Mouse (Mus musculus) WW6 (cell line): ENCODE measurements around the gene Cdkn1b.
A peak's percentile ranks its signal among the peaks of the same experiment; 100 is the strongest.

ENCODE experiments used
- DNase-seq: peaks from one replicate; pipeline ENCODE4 v3.0.0-alpha.2; 2013; ENCODE audit warnings: low read depth, low spot score

Cdkn1b gene

DNA sequence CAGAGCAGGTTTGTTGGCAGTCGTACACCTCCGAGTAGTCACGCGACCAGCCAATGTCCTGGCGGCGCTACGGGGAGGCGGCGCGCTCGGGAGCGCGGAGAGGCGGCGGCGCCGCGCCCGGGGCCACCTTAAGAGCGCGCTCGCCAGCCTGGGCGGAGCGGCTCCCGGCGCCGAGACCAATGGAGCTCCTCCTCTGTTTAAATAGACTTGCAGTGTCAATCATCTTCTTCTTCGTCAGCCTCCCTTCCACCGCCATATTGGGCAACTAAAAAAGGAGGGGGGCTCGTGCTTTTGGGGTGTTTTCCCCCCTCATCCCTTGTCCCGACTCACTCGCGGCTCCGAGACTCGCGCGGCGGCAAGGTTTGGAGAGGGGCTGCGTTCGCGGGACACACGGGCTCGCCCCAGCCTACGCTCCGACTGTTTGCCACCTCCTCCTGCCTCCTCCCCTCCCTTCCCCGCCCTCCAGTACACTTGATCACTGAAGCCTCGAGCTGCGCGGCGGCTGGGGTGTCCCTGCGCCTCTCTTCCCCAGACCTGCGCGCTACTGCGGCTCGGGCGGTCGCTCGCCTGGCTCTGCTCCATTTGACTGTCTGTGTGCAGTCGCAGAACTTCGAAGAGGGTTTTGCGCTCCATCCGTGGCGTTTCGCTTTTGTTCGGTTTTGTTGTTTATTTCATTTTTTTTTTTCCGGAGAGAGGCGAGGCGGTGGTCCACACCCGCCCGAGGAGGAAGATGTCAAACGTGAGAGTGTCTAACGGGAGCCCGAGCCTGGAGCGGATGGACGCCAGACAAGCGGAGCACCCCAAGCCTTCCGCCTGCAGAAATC is at the start of gene Cdkn1b:
TSS of gene Cdkn1b (plus strand) at position 212 of the 824 bp plus-strand sequence.
- DNase-seq, result peak; percentile 84

DNA sequence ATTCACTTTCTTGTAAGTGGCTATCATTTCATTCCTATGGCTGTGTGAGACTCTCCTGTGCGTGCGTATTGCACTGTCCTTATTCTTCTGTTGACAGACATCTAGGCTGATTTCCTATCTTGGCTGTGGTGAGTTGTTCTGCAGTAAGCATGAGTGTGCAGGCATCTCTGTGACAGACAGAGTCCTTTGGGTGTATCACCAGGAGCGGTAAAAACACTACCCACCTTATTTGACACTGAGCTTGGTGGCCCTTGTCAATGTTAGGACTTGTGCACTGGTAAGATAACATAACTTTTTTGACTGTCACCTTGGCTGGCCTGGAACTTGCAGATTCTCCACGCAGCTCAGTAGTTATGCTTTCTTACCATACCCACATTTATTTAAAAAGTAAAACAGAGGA is 49.3 kb upstream of the Cdkn1b start:
- DNase-seq, result no peak

DNA sequence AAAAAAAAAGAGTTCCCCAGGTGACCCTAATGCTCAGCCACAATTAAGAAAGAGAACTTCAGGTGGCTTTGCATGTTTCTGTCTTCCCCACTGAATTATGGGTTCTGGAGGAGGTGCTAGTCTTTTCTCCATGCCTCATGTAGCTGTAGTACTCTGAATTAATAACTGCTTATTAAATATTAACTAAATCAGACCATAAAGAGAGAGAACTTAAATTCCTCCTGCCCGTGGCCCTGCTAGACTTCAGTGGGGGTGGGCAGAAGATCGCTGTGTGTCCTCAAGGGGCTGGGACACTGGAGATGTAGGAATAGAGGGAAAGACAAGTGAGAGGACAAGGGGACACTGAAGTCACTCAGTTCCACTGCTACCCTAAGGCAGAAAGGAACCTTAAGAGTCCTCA is 48.0 kb upstream of the Cdkn1b start:
- no peak for DNase-seq

DNA sequence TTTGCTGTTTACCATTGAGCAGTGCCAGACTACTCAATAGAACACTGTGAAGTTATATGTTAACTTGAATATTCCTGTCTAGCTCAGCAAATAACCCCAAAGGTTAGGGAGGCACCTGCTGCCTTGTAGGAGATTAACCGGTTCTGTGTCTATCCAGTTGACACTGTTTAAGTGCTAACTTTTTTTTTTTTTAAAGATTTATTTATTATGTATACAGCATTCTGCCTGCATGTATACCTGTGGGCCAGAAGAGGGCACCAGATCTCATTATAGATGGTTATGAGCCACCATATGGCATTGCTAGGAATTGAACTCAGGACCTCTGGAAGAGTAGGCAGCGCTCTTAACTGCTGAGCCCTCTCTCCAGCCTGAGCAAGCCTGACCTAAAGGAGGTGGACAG is 47.2 kb upstream of the Cdkn1b start:
- DNase-seq, result no peak

DNA sequence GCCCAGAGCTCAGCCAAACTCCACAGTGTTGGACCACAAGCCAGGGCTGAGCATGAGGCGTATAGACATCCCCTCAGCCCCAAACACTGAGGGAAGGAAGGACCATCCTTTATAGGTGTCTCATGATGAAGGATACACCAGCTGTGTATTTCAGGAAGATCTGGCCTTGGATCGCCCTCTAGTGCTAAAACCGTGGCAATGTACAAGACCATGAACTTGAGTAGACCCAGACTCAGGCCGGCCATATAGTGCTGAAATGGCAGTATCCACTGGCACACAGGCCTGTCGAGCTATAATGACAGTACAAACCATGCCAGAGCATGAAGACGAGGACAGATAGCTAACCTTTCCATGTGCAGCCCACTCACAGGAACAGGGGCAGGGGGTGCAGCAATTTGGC is 43.4 kb upstream of the Cdkn1b start:
- no peak for DNase-seq

DNA sequence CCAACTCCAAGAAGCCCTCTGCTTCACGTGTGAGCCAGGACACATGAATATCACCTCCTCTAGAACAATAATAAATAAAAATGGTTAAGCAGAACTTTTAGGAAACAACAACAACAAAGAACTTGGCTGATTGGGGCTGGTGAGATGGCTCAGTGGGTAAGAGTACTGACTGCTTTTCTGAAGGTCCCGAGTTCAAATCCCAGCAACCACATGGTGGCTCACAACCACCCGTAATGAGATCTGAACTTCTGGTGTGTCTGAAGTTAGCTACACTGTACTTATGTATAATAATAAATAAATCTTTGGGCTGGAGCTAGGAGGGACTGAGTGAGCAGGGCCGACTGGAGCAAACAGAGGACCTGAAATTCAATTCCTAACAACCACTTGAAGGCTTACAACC is 42.9 kb upstream of the Cdkn1b start:
- no peak for DNase-seq

DNA sequence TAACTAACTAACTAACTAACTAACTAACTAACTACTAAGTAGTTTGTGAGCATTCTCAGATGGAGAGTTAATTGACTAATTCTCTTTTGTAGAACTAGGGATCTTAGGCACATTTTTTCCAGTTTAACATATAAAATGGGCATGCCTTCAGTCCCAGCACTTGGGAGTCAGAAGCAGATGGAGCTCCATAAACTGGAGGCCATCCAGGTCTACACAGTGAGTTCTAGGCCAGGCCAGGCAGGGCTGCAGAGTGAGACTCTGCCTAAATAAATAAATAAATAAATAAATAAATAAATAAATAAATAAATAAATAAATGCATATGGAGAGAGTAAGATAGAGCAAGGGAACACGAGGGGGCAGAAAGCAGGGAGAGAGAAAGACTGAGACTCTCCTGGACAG is 42.3 kb upstream of the Cdkn1b start:
- DNase-seq, result no peak

DNA sequence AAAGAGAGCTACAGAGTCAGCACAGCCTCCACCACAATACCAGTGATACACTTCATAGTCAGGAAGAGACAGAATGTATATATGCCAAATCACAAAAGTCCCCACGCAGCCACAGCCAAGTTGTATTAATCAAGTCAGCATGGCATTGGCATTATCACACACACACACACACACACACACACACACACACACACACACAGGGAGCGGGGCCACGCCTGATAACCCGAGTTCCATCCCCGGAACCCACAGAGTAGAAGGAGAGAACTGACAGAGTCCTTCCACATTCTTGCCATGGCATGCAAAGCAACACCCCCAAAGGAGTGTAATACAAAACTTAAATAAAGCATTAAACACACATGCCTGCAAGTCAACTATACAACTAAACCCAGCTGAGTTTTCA is 40.6 kb upstream of the Cdkn1b start:
- DNase-seq, result no peak

DNA sequence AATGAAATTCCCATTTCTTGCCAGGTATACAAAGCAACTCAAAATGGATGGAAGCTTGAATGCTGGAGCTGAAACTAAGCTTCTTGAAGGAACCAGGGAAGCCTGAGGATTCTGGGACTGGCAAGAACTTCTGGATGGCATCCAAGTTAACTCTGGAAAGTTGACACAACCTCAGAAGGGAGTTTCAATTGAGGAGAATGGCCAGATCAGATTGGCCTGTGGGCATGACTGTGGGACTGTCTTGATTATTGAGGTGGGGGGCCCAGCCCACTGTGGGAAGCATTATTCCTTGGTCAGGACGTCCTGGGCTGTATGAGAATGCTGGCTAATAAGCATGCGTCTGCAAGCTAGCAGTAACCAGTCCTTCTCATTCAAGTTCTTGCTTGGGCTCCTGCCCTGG is 40.2 kb upstream of the Cdkn1b start:
- DNase-seq, result no peak

DNA sequence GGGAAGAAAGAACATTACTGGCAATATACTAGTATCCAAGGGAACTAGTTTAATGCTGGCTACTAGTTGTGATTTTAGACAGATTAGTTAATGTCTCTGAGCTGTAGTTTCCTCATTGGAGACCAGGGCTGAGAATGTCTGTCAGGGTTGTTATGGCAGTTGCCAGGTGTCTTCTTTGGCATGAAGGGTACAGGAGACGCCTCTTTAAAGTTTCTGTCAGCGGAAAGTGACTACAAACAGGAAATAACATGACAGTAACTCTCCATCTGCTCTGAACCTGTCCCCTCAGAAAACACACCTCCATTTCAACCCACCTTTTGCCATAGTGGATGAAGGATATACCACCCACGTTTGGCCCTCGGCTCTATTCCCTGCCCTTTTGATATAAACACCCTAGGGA is 36.5 kb upstream of the Cdkn1b start:
- DNase-seq, result no peak

DNA sequence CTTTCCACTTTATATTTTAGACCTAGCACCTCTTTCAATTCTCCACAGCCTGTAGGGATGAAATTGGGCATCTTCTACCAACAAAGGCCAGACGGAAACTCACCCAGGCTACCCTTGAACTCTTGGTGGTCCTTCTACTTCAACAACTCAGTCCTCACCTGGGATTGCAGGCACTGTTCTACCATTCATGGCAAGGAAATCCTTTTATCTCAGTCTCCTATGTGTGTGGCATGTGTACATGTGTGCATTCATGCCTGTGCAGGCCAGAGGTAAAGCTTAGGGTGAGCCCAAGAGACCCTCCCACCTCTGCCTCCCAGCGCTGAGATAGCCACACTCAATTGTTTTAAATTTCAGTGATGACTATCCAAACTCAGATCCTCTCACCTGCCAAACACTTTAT is 34.7 kb upstream of the Cdkn1b start:
- DNase-seq, result no peak

DNA sequence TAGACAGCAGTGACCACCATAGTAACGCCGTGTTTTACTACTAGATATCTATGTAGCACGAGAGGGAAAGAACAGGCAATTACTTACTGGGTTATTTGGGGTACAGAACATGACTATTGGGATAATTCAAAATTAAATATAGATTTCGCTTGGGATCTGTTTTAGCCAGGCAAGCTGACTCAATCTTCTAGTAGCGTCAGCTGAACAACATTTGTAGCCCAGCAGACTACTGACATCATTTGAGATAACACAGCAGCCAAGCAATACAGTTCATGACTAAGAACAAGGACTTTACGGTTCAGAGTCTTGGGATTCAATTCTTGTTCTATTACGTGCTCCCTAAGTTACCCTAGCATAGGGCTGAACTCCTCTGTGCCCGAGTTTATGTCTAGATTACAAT is 33.7 kb upstream of the Cdkn1b start:
- no peak for DNase-seq

DNA sequence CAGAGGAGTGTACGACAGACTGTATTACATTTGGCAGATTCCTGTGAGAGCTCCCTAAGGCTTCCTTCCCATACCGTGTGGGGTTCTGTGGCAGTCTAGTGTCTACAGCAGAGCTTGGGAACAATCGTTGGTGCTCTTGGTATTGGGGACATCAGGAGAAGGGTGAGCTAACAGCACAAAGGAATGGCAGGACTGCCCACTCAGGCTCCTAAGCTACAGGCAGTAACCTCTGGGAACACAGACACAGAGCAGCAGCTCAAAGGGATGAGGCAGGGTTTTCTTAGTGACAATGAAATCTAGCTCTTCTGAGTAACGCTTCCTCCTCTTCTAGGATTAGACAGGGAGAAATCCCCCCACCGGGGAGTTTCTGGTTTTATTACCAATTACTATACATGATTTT is 33.2 kb upstream of the Cdkn1b start:
- no peak for DNase-seq

DNA sequence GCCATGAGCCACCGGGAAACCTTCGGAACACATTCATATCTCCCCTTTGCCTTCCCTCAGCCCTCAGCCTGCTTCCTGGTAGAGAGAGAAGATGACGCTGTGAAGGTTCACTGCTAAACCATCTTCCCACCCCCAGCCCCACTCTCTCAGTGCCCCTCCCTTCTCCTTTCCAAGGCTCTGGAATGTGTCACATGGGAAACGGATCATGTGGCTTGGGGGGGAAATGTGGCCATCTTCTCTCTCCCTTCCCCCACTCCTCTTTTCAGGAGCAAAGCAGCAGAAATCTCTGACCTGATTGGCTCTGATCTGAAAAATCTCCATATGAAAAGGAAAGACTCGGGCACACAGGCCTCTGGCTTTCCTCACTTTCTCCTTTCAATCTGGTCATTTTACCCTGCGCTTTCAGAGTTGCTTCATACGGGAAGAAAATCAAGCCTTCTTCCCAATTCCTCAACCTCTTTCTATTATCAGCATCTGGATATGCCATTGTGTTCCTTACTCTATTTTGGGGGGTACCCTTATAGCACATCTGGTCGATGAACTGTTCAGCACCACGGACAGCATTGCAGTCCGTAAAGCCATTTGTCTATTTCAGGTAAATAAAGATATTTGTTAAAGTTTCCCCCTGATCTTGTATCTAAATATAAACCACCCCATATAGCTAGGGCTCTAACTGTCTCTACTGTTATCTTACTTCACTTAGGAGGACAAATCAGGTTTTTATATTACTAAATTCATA is 32.3 kb upstream of the Cdkn1b start:
- DNase-seq, result peak; percentile 90

DNA sequence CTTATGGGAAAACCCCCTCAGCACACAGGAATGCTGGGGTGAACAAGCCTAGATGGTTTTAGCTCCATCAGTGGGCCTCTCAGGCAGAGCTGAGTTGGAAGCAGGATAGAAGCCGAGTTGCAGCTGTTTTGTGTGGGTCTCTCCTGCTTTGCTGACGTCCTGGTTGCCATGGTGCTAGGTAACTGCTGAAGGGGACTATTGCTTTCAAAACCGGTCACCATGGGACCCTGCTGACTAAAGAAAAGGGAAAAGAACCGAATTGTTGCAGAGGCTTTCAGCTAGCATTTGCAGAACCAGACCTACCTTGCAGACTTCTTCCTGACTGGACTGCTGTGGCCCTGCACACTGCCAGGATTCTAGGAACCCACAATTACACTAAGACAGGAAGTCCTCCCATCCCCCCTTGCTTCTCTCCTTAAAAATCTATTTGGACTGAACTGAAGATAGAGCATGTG is 31.6 kb upstream of the Cdkn1b start:
- no peak for DNase-seq

DNA sequence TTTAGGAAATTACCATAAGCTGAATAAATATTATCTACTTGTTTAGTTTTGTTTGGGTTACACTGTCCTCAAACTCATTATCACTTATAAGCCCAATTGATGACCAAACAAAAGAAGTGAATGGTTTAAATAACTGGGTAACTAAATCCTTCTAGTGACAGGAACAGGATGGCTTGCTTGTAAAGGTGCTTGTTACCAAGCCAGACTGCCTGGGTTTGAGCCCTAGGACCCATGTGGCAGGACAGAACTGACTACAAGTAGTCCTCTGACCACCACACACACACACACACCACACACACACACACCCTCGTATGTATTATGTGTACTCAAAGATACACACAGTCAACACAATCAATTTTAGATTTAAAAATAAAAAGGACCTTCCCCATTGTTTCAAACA is 30.4 kb upstream of the Cdkn1b start:
- DNase-seq, result no peak

DNA sequence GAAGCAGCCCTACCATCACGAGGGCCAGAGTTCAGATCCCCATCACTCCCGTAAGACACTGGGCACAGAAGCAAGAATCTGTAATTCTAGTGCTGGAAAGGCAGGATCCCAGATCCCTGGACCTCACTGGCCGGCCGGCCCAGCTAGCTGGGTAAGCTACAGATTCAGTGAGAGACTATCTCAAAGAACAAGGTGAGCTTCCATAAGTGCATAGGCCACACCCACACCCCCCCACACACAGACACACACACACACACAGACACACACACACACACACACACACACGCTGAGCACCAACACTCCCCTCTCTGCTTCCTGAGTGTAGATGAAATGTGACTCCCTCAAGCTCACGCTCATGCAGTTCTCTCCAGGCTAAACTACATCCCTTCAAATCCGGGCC is 29.8 kb upstream of the Cdkn1b start:
- DNase-seq, result no peak

DNA sequence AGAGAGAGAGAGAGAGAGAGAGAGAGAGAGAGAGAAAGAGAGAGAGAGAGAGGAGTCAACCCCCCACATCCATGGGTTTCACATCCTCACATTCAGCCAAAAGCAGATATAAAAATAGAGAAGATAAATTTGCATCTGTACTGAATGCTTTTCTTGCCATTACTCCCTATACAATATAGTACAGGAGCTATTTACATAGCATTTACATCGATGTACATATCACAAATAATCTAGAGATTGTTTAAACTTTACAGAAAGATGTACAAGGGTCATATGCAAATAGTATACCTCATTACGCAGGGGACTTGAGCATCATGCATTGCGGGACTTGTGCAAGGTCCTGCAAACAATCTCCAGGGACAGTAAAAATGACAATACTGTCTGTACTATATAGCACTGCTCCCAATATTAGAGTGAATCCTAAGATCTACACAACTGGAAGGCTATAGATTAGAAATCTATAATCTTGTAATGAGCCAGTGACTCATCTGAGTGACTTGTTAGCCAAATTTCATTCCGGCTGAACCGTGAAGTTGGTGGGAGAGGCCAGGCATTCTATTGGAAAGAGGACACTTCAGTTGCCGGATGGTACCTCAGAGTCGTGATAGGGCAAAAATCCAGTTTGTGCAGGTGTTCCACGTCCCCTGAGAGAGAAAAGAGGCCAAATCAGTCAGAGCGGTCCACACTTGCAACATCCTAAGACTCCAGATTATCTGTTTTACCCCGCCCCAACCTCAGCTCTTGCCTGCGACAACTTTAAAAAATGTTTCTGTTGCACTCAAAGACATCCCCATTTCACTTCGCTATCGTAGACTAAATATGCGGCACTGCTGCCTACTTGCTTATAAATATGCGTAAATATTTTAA is 23.4 kb upstream of the Cdkn1b start:
- DNase-seq, result no peak

DNA sequence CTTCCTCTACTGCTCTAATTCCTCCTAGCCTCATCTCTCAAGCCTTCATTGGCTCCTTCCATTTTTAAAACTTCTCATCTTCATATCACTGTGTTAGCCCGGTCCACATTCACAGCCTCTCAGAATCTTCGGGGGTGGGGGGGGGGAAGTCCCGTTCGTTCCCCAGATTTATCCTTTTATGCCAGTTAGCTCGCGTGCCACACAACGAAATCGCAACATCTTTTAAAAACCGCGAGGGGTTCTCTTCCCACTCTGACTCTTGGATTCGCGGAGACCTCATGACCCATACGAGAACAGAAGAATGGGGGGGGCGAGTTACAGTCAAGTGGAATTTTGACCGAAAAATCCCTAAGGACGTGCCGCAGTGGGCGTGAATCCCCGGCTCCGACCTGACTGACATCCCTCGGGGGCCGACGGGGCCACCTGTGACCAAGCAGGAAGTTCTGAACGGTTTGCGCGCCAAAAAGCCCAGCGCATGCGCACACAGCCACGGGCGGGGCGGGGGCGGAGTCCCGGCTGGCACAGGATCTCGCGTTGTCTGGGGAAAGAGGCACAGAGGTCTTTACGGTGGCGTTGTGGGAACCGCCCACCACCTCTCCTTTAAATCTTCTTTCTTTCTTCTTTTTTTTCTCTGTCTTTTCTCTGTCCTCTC is 22.6 kb upstream of the Cdkn1b start:
- DNase-seq, result peak; percentile 99

DNA sequence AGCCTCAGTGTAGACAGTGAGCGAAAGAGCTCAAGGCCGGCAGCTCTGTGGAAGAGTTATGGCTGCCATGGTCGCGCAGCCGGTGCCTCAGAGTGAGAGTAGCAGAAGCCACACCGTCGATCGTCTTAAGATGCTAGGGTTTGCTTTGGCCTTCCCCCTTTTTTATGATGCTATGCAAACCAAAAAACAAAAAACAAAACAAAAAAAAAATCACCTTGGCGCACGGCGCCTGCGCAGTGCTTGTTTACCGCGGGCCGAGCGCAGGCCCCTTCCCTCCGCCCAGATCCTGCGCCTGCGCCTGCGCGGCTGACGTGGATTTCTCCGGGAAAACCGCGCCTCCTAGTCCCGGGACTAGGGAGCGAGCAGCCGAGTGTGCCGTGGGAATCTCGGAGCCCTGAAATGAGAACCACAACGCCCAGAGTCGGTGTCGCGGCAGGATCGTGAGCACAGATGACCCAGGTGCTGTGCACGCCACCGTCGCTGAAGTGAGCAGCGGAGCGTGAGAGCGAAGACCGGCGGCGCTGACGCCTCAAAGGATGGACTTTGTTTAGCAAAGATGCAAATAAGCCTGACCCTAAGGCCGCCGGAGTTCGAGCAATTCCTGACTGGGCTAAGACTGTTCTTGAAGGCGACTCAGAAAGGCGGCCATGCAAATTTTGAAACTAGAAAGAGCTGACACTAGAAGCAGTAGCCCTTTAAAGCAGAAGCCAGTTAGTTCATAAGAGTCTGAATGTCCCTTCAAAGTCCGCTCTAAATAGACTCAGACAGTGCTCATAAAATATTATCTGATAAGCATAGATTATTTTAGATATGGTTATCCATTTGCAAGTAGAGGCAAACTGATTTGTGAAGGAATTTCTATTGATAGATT is 21.9 kb upstream of the Cdkn1b start, which contains the start of gene Gpr19:
TSS of gene Gpr19 (minus strand) at position 484 of the 871 bp plus-strand sequence.
- DNase-seq, result peak; percentile 98

DNA sequence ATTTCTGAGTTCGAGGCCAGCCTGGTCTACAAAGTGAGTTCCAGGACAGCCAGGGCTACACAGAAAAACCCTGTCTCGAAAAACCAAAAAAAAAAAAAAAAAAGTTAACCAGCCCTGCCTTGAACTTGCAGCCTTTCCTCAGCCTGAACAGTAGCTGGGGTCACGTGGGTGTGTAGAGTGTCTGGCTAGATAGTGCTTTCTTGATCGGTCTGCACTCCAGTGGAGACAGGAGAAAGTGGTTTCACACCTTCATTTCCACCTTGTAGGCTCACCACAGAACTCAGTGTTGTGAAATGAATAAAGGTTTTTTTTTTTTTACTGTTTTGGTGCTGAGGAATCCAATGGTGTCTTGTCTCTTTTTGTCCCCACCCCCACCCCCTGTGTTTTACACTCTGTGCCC is 16.8 kb upstream of the Cdkn1b start:
- no peak for DNase-seq
